Comparison of ENCODE assay signal across 9 mouse cellular contexts in genomic region chr9:76235945-76236503, GRCm38 (mm10). TPM values are rescaled to one million over a fixed set of nuclear protein-coding genes. Genes with fewer than 3 reads are reported as not detected.
DNase-seq lines count a peak whose midpoint lies in the region; ATAC-seq and TF ChIP-seq lines count a peak whose summit lies in the region.
"Had no signal": no experiment of that assay in that cellular context is flagged by ENCODE, and none has a peak within 500 bp of the region (broad histone marks: within the 10 kb centered on the region; RNA-seq: fewer than 3 reads in every experiment).

No protein-coding gene starts in this region.

- H3K27ac ChIP-seq in lung, embryonic 14.5 days (ENCODE audit: low read depth): peak overlapping the region; percentile 79
- H3K27ac ChIP-seq in forebrain, postnatal 0 days (ENCODE audit: low read depth, low read length): no peak overlapping the region
- 0 out of 2 replicates have a peak overlapping the region, but pooled peaks have one; percentile 27 for H3K27ac ChIP-seq in hindbrain, postnatal 0 days

- no peaks in the 10 kb centered on the region for H3K9me3 ChIP-seq in lung, embryonic 14.5 days (ENCODE audit: low read depth, low read length)
- no peaks in the 10 kb centered on the region for H3K9me3 ChIP-seq in forebrain, postnatal 0 days (ENCODE audit: low read length)
- no peaks in the 10 kb centered on the region for H3K9me3 ChIP-seq in hindbrain, postnatal 0 days (ENCODE audit: low read length)

- DNase-seq in lung, embryonic 14.5 days: peak; percentile 72
- no peak for DNase-seq in lung, adult 18-20 months
- peak; percentile 90 for DNase-seq in c-Kit-positive CD71-positive TER-119-negative erythroid progenitor cells, embryonic 14.5 days (ENCODE audit: low read depth)
- DNase-seq in forebrain, postnatal 0 days: peak; percentile 12
- DNase-seq in hindbrain, postnatal 0 days (ENCODE audit: low spot score): peak; percentile 63
- peak; percentile 21 for DNase-seq in lung, postnatal 10 days
- peak; percentile 2 for DNase-seq in skeletal muscle tissue, adult 2 months (ENCODE audit: low read depth, low spot score)
- no peak for DNase-seq in layer of hippocampus, postnatal 10 days (ENCODE audit: low spot score in 2 of 2)

- 3% methylated on average over 14 of the region's 14 CpGs for WGBS in lung, embryonic 14.5 days
- 2% methylated on average over 14 of the region's 14 CpGs for WGBS in forebrain, postnatal 0 days
- 7% methylated on average over 14 of the region's 14 CpGs for WGBS in hindbrain, postnatal 0 days

- peak; percentile 72 for ATAC-seq in lung, embryonic 14.5 days (ENCODE audit: insufficient read depth)
- peak; percentile 58 for ATAC-seq in forebrain, postnatal 0 days
- ATAC-seq in hindbrain, postnatal 0 days: peak; percentile 77

- H3K4me3 ChIP-seq in lung, embryonic 14.5 days (ENCODE audit: low read depth, low read length): peak overlapping the region; percentile 35
- peak overlapping the region; percentile 23 for H3K4me3 ChIP-seq in forebrain, postnatal 0 days (ENCODE audit: low read depth, low read length)
- H3K4me3 ChIP-seq in hindbrain, postnatal 0 days (ENCODE audit: low read length): peak overlapping the region; percentile 29

- no peaks in the 10 kb centered on the region for H3K4me1 ChIP-seq in lung, embryonic 14.5 days (ENCODE audit: insufficient read depth)
- no peaks in the 10 kb centered on the region for H3K4me1 ChIP-seq in forebrain, postnatal 0 days (ENCODE audit: insufficient read depth)
- no peaks in the 10 kb centered on the region for H3K4me1 ChIP-seq in hindbrain, postnatal 0 days (ENCODE audit: insufficient read depth, low read length)

- H3K36me3 ChIP-seq in lung, embryonic 14.5 days (ENCODE audit: insufficient read depth): no peaks in the 10 kb centered on the region
- no peaks in the 10 kb centered on the region for H3K36me3 ChIP-seq in forebrain, postnatal 0 days (ENCODE audit: insufficient read depth)
- no peaks in the 10 kb centered on the region for H3K36me3 ChIP-seq in hindbrain, postnatal 0 days (ENCODE audit: insufficient read depth, low read length)

- no peak for TF ChIP-seq CTCF in lung, embryonic 14.5 days (IDR thresholded peaks at IDR 0.05; ENCODE audit: low read depth)
- no peak for TF ChIP-seq CTCF in forebrain, postnatal 0 days (IDR thresholded peaks at IDR 0.05; ENCODE audit: low read depth)
- no peak for TF ChIP-seq CTCF in hindbrain, postnatal 0 days (IDR thresholded peaks at IDR 0.05; ENCODE audit: low read depth)

- H3K9ac ChIP-seq in lung, embryonic 14.5 days: peak overlapping the region; percentile 51
- H3K9ac ChIP-seq in forebrain, postnatal 0 days: no peak overlapping the region
- peak overlapping the region; percentile 35; the same call in 1 of the 2 replicates for H3K9ac ChIP-seq in hindbrain, postnatal 0 days (replicated peaks; ENCODE audit: low read length)

- H3K27me3 ChIP-seq in lung, embryonic 14.5 days (ENCODE audit: insufficient read depth, low read length): no peaks in the 10 kb centered on the region
- no peaks in the 10 kb centered on the region for H3K27me3 ChIP-seq in forebrain, postnatal 0 days (ENCODE audit: insufficient read depth, low read length)
- H3K27me3 ChIP-seq in hindbrain, postnatal 0 days (ENCODE audit: insufficient read depth, low read length): no peaks in the 10 kb centered on the region

- peak overlapping the region; percentile 70 for H3K4me2 ChIP-seq in lung, embryonic 14.5 days
- peak overlapping the region; percentile 51 for H3K4me2 ChIP-seq in forebrain, postnatal 0 days (ENCODE audit: low read depth)
- peak overlapping the region; percentile 69 for H3K4me2 ChIP-seq in hindbrain, postnatal 0 days (ENCODE audit: low read depth, low read length)

RNA-seq across cellular contexts. Expression of gene Gfral, which starts 22.6 kb away (rescaled TPM):
- polyA plus RNA-seq in lung, embryonic 14.5 days (2014; fragmentation: Nextera tagmentation; extraction: Ambion mirVana): not detected in 2 replicates
- not detected in 2 replicates for total RNA-seq in forebrain, postnatal 0 days (2014; rRNA removed)
- polyA plus RNA-seq in forebrain, postnatal 0 days (2015; fragmentation: Nextera tagmentation; extraction: Ambion mirVana): not detected in 2 replicates
- total RNA-seq in hindbrain, postnatal 0 days (2014; rRNA removed): 0.10 TPM in 1 of 2 replicates, not detected in the other
- polyA plus RNA-seq in hindbrain, postnatal 0 days (2015; fragmentation: Nextera tagmentation; extraction: Ambion mirVana): not detected in 2 replicates
- total RNA-seq in layer of hippocampus, postnatal 10 days (2021): not detected
- total RNA-seq: adrenal gland, adult 18-20 months had no signal

Comparison
In these comparisons a context has a peak if more than half of its experiments do, and no peak if none do; other contexts are left out.
1. DNase-seq: peak in lung, embryonic 14.5 days (single experiment), c-Kit-positive CD71-positive TER-119-negative erythroid progenitor cells, embryonic 14.5 days (single experiment), forebrain, postnatal 0 days (single experiment), hindbrain, postnatal 0 days (single experiment), lung, postnatal 10 days (single experiment) and skeletal muscle tissue, adult 2 months (single experiment); none in lung, adult 18-20 months (0 of 2) and layer of hippocampus, postnatal 10 days (0 of 2).
2. Peak in every context shown above with its lines, with median percentiles within 50 percentile points of each other: ATAC-seq, H3K4me2 ChIP-seq and H3K4me3 ChIP-seq.